Mouse (Mus musculus) heart, postnatal 10 days (tissue): ENCODE results near the gene 9930111J21Rik2. TPM values are rescaled to one million over a fixed set of nuclear protein-coding genes. Genes with fewer than 3 reads are reported as not detected.
"Not testable (repeated sequence)": the region's sequence is repeated elsewhere in the genome, so short reads cannot be mapped to it uniquely, and the experiment has no call there.

Source experiments
- DNase-seq, 2 experiments: peaks; one replicate each; pipeline ENCODE4 v3.0.0; 2021
- intact Hi-C: fragments of 180-260 bp; cut with DNase I; formaldehyde crosslinking; loops from one replicate; pipeline ENCODE4 v1.15.1; 2025
- total RNA-seq, 2 experiments: library from RNA; stranded (reverse); gene quantifications; 2 replicates each; pipeline ENCODE4 v1.2.3; 2021

The 9930111J21Rik2 gene
- total RNA-seq, 2 experiments from 2014 or later: 6.8 to 7.3 TPM

GRCm38 (mm10) chr11:48979251-48979650, 71.8 kb downstream of the 9930111J21Rik2 start, which contains the start of gene 9930111J21Rik1:
Gene 9930111J21Rik1, minus strand, starts transcription at chr11:48979398.
- intact Hi-C loops, DNase-seq: not testable (repeated sequence)

- intact Hi-C loops, DNase-seq: not testable (repeated sequence)
These were observed 72.7 kb downstream of the 9930111J21Rik2 start, which contains the start of gene Olfr56 for GRCm38 (mm10) chr11:48978240-48978939. Gene Olfr56, plus strand, starts transcription at chr11:48978889.

- intact Hi-C loops, DNase-seq: not testable (repeated sequence)
These were observed 76.4 kb downstream of the 9930111J21Rik2 start for GRCm38 (mm10) chr11:48974686-48975085.

Other genes with a start within 250 kb of the 9930111J21Rik2 start
- 10 to 100 TPM; 27.9 to 30.1 TPM for gene Trim41, start 233.9 kb downstream of the 9930111J21Rik2 start, total RNA-seq
- gene Trim7, start 225.1 kb downstream of the 9930111J21Rik2 start, total RNA-seq: 10 to 100 TPM; 10.1 to 12.8 TPM
- gene Gm12184, start 224.6 kb downstream of the 9930111J21Rik2 start, total RNA-seq: 1 to 10 TPM; 2.9 to 5.0 TPM
- 1 to 10 TPM; 6.5 to 9.5 TPM for gene Irgm1, start 179.6 kb downstream of the 9930111J21Rik2 start, total RNA-seq
- gene Gm5431, start 149.0 kb downstream of the 9930111J21Rik2 start, total RNA-seq: under 1 TPM; 0.50 to 0.65 TPM
- 1 to 10 TPM; 2.4 to 3.6 TPM for gene Psme2b, start 105.1 kb downstream of the 9930111J21Rik2 start, total RNA-seq
- under 1 TPM; 0.14 to 0.17 TPM for gene Olfr56, start 72.4 kb downstream of the 9930111J21Rik2 start, total RNA-seq
- 1 to 10 TPM; 3.4 to 4.7 TPM for gene 9930111J21Rik1, start 71.8 kb downstream of the 9930111J21Rik2 start, total RNA-seq
- gene Gm12185, start 59.0 kb downstream of the 9930111J21Rik2 start, total RNA-seq: under 1 TPM; 0.17 to 0.45 TPM
- under 1 TPM; 0.53 to 0.55 TPM for gene Tgtp1, start 57.1 kb downstream of the 9930111J21Rik2 start, total RNA-seq
- not detected for gene Tgtp2, start 13.0 kb upstream of the 9930111J21Rik2 start, total RNA-seq
- gene Ifi47, start 25.3 kb upstream of the 9930111J21Rik2 start, total RNA-seq: 1 to 10 TPM; 1.7 to 2.2 TPM
- gene Olfr1396, start 63.6 kb upstream of the 9930111J21Rik2 start, total RNA-seq: 1 to 10 TPM; 1.1 to 1.5 TPM
- not detected for gene Olfr1395, start 91.0 kb upstream of the 9930111J21Rik2 start, total RNA-seq
- gene Olfr1394, start 103.1 kb upstream of the 9930111J21Rik2 start, total RNA-seq: not detected
- gene Btnl9, start 135.9 kb upstream of the 9930111J21Rik2 start, total RNA-seq: 10 to 100 TPM; 59.3 to 60.3 TPM
- 10 to 100 TPM; 30.0 to 39.8 TPM for gene Zfp62, start 152.1 kb upstream of the 9930111J21Rik2 start, total RNA-seq
- 10 to 100 TPM; 84.4 to 86.9 TPM for gene Mgat1, start 192.9 kb upstream of the 9930111J21Rik2 start, total RNA-seq
- under 1 TPM; 0.17 to 0.35 TPM for gene Olfr1393, start 227.1 kb upstream of the 9930111J21Rik2 start, total RNA-seq
- not detected for gene Olfr1392, start 234.0 kb upstream of the 9930111J21Rik2 start, total RNA-seq